Mouse (Mus musculus) midbrain, embryonic 16.5 days (tissue): ENCODE results near the gene Anxa8. TPM values are rescaled to one million over a fixed set of nuclear protein-coding genes. Genes with fewer than 3 reads are reported as not detected.
A peak's percentile ranks its signal among the peaks of the same experiment; 100 is the strongest.

ENCODE experiments used
- ATAC-seq: fragments of 200-750 bp; cut with Nextera tagmentation; 2 replicates; pipeline ENCODE4 v1.8.0; 2017; ENCODE audit warnings: moderate TSS enrichment
- H3K27ac ChIP-seq: fragments of 300-500 bp; sonication (generic); 2 replicates; pipeline ENCODE4 v1.5.1; 2014; ENCODE audit warnings: mild to moderate bottlenecking, low read length, mixed read lengths
- H3K27me3 ChIP-seq: fragments of 300-500 bp; sonication (generic); 2 replicates; pipeline ENCODE4 v1.6.1; 2014; ENCODE audit warnings: low read depth, low read length, mixed read lengths; ENCODE audit not compliant: control insufficient read depth, insufficient read depth
- H3K36me3 ChIP-seq: fragments of 300-500 bp; sonication (generic); 2 replicates; pipeline ENCODE4 v1.6.1; 2014; ENCODE audit warnings: mild to moderate bottlenecking, low read length, moderate library complexity, mixed read lengths; ENCODE audit not compliant: control insufficient read depth, insufficient read depth
- H3K4me1 ChIP-seq: fragments of 300-500 bp; sonication (generic); 2 replicates; pipeline ENCODE4 v1.6.1; 2014; ENCODE audit warnings: mild to moderate bottlenecking, low read length, mixed read lengths; ENCODE audit not compliant: control insufficient read depth, insufficient read depth
- H3K4me2 ChIP-seq: fragments of 300-500 bp; sonication (generic); 2 replicates; pipeline ENCODE4 v1.6.1; 2014; ENCODE audit warnings: mild to moderate bottlenecking, low read length, mixed read lengths
- H3K4me3 ChIP-seq: fragments of 300-500 bp; sonication (generic); 2 replicates; pipeline ENCODE4 v1.5.1; 2014; ENCODE audit warnings: low read depth, mild to moderate bottlenecking, low read length, moderate library complexity, mixed read lengths
- H3K9ac ChIP-seq: fragments of 300-500 bp; sonication (generic); 2 replicates; pipeline ENCODE4 v1.6.1; 2014; ENCODE audit warnings: low read depth, low read length, mixed read lengths
- H3K9me3 ChIP-seq: fragments of 300-500 bp; sonication (generic); replicated peaks from 2 replicates; pipeline ENCODE4 v1.6.1; 2014; ENCODE audit warnings: mild to moderate bottlenecking, low read length, mixed read lengths; ENCODE audit not compliant: control insufficient read depth, poor library complexity, severe bottlenecking
- WGBS: fragments of 180-500 bp; shearing (Covaris S2); extraction: QIAGEN DNeasy Blood & Tissue Kit; methylation state at CpG from one replicate; pipeline ENCODE4 v1.1.7; 2014; 5-methylcytosine and 5-hydroxymethylcytosine counted together
- polyA plus RNA-seq: library from polyadenylated mRNA; unstranded; fragments of >200 nt; fragmentation: Nextera tagmentation; extraction: Ambion mirVana; gene quantifications from 2 replicates; pipeline ENCODE4 v1.2.1, GENCODE M21; 2015

Gene Anxa8
- polyA plus RNA-seq, 1 experiment from 2014 or later, result 0.24 TPM

DNA sequence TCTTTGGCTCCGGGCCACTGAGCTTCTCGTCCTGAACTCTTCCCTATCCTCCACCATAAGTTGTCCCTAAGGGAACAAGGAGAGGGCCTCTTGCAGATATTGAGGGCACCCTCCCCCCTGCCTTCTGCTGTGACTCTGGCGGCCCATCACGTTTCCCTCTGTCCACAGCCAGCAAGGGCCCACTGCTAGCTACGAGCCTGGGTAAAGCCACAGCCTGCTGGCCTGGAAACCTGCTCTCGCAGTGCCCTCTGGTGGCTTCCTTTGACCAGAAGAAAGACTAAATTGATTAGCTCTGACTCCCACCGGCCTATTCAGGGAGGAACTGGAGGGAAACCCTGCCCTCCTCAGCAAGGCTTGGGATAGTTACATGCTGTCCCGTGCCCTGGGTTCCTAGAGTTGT lies 19.1 kb downstream of the Anxa8 start:
- H3K36me3 ChIP-seq, result no peaks in the 10 kb centered on the region
- no peak overlapping the region for H3K27ac ChIP-seq
- 27% methylated on average over 8 of the region's 8 CpGs for WGBS
- no peaks in the 10 kb centered on the region for H3K9me3 ChIP-seq
- no peaks in the 10 kb centered on the region for H3K4me1 ChIP-seq
- no peak overlapping the region for H3K4me3 ChIP-seq
- peak; percentile 48; the same call in 1 of the 2 replicates for ATAC-seq
- H3K27me3 ChIP-seq, result no peaks in the 10 kb centered on the region
- no peak overlapping the region for H3K9ac ChIP-seq
- no peak overlapping the region for H3K4me2 ChIP-seq

GRCm38 (mm10) chr14:34106389-34107062 lies 20.7 kb downstream of the Anxa8 start:
- WGBS, result 58% methylated on average over 12 of the region's 12 CpGs
- H3K9me3 ChIP-seq, result no peaks in the 10 kb centered on the region
- H3K36me3 ChIP-seq, result no peaks in the 10 kb centered on the region
- H3K4me1 ChIP-seq, result no peaks in the 10 kb centered on the region
- H3K9ac ChIP-seq, result no peak overlapping the region
- no peaks in the 10 kb centered on the region for H3K27me3 ChIP-seq
- ATAC-seq, result no peak
- no peak overlapping the region for H3K27ac ChIP-seq
- H3K4me3 ChIP-seq, result no peak overlapping the region
- H3K4me2 ChIP-seq, result no peak overlapping the region

DNA sequence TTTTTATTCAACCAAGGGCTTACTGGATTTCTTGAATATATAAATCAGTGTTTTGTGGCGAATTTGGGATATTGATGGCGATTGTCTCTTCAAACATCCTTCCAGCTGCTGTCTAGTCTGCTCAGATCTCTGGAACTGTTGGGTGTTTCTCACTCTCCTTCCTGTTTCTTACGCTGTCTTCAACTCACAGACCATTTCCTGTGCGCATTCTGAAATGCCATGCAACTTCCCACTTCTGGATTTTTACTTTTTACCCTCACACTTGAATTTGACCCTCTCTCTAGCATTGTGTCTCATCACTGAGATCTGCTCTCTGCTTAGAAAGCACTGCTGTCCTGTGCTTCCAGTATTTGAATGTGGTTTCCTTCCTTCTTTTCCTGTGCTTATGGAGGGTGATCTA lies 21.8 kb downstream of the Anxa8 start:
- no peak overlapping the region for H3K4me2 ChIP-seq
- 85% methylated on average over 4 of the region's 4 CpGs for WGBS
- H3K9ac ChIP-seq, result no peak overlapping the region
- no peaks in the 10 kb centered on the region for H3K4me1 ChIP-seq
- no peak overlapping the region for H3K27ac ChIP-seq
- H3K4me3 ChIP-seq, result no peak overlapping the region
- H3K9me3 ChIP-seq, result no peaks in the 10 kb centered on the region
- no peak for ATAC-seq
- no peaks in the 10 kb centered on the region for H3K27me3 ChIP-seq
- H3K36me3 ChIP-seq, result no peaks in the 10 kb centered on the region

GRCm38 (mm10) chr14:34114311-34114710 lies 28.5 kb downstream of the Anxa8 start:
- no peaks in the 10 kb centered on the region for H3K4me1 ChIP-seq
- H3K9ac ChIP-seq, result no peak overlapping the region
- no peak for ATAC-seq
- H3K27me3 ChIP-seq, result no peaks in the 10 kb centered on the region
- no peaks in the 10 kb centered on the region for H3K36me3 ChIP-seq
- WGBS, result 79% methylated on average over 4 of the region's 4 CpGs
- H3K27ac ChIP-seq, result no peak overlapping the region
- no peak overlapping the region for H3K4me2 ChIP-seq
- H3K4me3 ChIP-seq, result no peak overlapping the region
- no peaks in the 10 kb centered on the region for H3K9me3 ChIP-seq

GRCm38 (mm10) chr14:34119046-34119723 lies 33.4 kb downstream of the Anxa8 start:
- no peak overlapping the region for H3K9ac ChIP-seq
- H3K9me3 ChIP-seq, result no peaks in the 10 kb centered on the region
- H3K27ac ChIP-seq, result no peak overlapping the region
- no peak for ATAC-seq
- WGBS, result 83% methylated on average over 7 of the region's 7 CpGs
- no peaks in the 10 kb centered on the region for H3K27me3 ChIP-seq
- no peaks in the 10 kb centered on the region for H3K4me1 ChIP-seq
- no peak overlapping the region for H3K4me3 ChIP-seq
- no peaks in the 10 kb centered on the region for H3K36me3 ChIP-seq
- H3K4me2 ChIP-seq, result no peak overlapping the region

- ATAC-seq, result no peak
- no peaks in the 10 kb centered on the region for H3K27me3 ChIP-seq
- WGBS, result 84% methylated on average over 12 of the region's 12 CpGs
These were observed 34.5 kb downstream of the Anxa8 start for GRCm38 (mm10) chr14:34120016-34120910.

GRCm38 (mm10) chr14:34120923-34121351 lies 35.2 kb downstream of the Anxa8 start:
- Histone ChIP-seq H3K9me3 (no peaks in the 10 kb centered on the region), H3K4me1 (no peaks in the 10 kb centered on the region), H3K27ac (no peak overlapping the region), H3K36me3 (no peaks in the 10 kb centered on the region), H3K4me3 (no peak overlapping the region), H3K9ac (no peak overlapping the region), H3K4me2 (no peak overlapping the region), H3K27me3 (no peaks in the 10 kb centered on the region)
- no peak for ATAC-seq
- 83% methylated on average over 3 of the region's 3 CpGs for WGBS

More at GRCm38 (mm10) chr14:34120016-34120910, 34.5 kb downstream of the Anxa8 start:
- H3K36me3 ChIP-seq, result no peaks in the 10 kb centered on the region
- H3K9ac ChIP-seq, result no peak overlapping the region
- no peaks in the 10 kb centered on the region for H3K9me3 ChIP-seq
- no peak overlapping the region for H3K4me3 ChIP-seq
- no peak overlapping the region for H3K4me2 ChIP-seq
- no peak overlapping the region for H3K27ac ChIP-seq
- no peaks in the 10 kb centered on the region for H3K4me1 ChIP-seq

DNA sequence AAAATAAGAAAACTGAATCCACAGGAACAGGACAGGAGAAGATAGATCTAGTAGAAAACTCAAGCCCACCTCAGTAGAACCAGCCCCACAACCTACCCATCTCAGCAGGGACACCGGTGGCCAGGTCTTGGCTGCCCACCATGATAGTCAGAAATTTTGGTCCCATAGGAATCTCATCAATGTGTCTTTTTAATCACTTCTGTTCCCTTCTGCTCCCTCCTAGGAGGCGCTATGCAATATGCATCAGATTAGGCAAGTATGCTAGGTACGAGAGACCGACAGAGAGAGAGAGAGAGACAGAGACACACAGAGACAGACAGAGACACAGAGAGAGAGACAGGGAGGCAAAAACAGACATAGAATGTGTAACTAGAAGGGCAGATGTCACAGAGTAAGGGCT lies 35.9 kb downstream of the Anxa8 start:
- WGBS, result 95% methylated on average over 4 of the region's 4 CpGs
- Histone ChIP-seq H3K27ac (no peak overlapping the region), H3K4me3 (no peak overlapping the region), H3K4me1 (no peaks in the 10 kb centered on the region), H3K9ac (no peak overlapping the region), H3K9me3 (no peaks in the 10 kb centered on the region), H3K27me3 (no peaks in the 10 kb centered on the region), H3K4me2 (no peak overlapping the region), H3K36me3 (no peaks in the 10 kb centered on the region)
- no peak for ATAC-seq
